Mouse (Mus musculus) cortical plate, adult 2 months (tissue): Measurements from ENCODE around the gene Eya3.
A peak's percentile ranks its signal among the peaks of the same experiment; 100 is the strongest.

Source experiments
- CTCF ChIP-seq: fragments of 200-500 bp; IDR thresholded peaks from 2 replicates; pipeline ENCODE4 v1.5.1; 2011; ENCODE audit warnings: mild to moderate bottlenecking, control low read depth, low read length; ENCODE audit not compliant: insufficient read depth; ENCODE audit errors: extremely low read depth
- POLR2A ChIP-seq: fragments of 200-500 bp; IDR thresholded peaks from 2 replicates; pipeline ENCODE4 v1.6.1; 2011; ENCODE audit warnings: mild to moderate bottlenecking, low read length, control low read depth; ENCODE audit not compliant: insufficient read depth; ENCODE audit errors: extremely low read depth

GRCm38 (mm10) chr4:132767914-132768876, 129.4 kb downstream of the Eya3 start, which contains the start of gene Rpa2:
- TF ChIP-seq POLR2A, result 0 out of 2 replicates have a peak, but pooled peaks have one; percentile 22
- TF ChIP-seq CTCF, result no peak
